Mouse (Mus musculus): Measurements from ENCODE around the gene Car6. TPM values are rescaled to one million over a fixed set of nuclear protein-coding genes. Genes with fewer than 3 reads are reported as not detected.

The Car6 gene
- polyA plus RNA-seq, 1 experiment: not detected

GRCm38 (mm10) chr4:150178131-150178530 is 23.0 kb downstream of the Car6 start:
- TF ChIP-seq CTCF (IDR thresholded peaks at IDR 0.05; ENCODE audit: borderline replicate concordance, extremely low read depth, insufficient read depth, insufficient read length) (no peak), POLR2A (IDR thresholded peaks at IDR 0.05; ENCODE audit: borderline replicate concordance, extremely low read depth, insufficient read depth, insufficient read length, poor library complexity, severe bottlenecking) (no peak)
- no peak for DNase-seq (ENCODE audit: low read depth)

- TF ChIP-seq POLR2A (IDR thresholded peaks at IDR 0.05; ENCODE audit: borderline replicate concordance, extremely low read depth, insufficient read depth, insufficient read length, poor library complexity, severe bottlenecking) (no peak), CTCF (IDR thresholded peaks at IDR 0.05; ENCODE audit: borderline replicate concordance, extremely low read depth, insufficient read depth, insufficient read length) (no peak)
- DNase-seq (ENCODE audit: low read depth): no peak
Measured at GRCm38 (mm10) chr4:150177122-150177521, 24.0 kb downstream of the Car6 start.

GRCm38 (mm10) chr4:150176535-150176934 is 24.6 kb downstream of the Car6 start:
- TF ChIP-seq CTCF (IDR thresholded peaks at IDR 0.05; ENCODE audit: borderline replicate concordance, extremely low read depth, insufficient read depth, insufficient read length): peak; percentile 97
- no peak for TF ChIP-seq POLR2A (IDR thresholded peaks at IDR 0.05; ENCODE audit: borderline replicate concordance, extremely low read depth, insufficient read depth, insufficient read length, poor library complexity, severe bottlenecking)
- peak; percentile 73 for DNase-seq (ENCODE audit: low read depth)

- TF ChIP-seq CTCF (IDR thresholded peaks at IDR 0.05; ENCODE audit: borderline replicate concordance, extremely low read depth, insufficient read depth, insufficient read length): peak; percentile 30; the same call in 1 of the 2 replicates
- TF ChIP-seq POLR2A (IDR thresholded peaks at IDR 0.05; ENCODE audit: borderline replicate concordance, extremely low read depth, insufficient read depth, insufficient read length, poor library complexity, severe bottlenecking): no peak
- DNase-seq (ENCODE audit: low read depth): no peak
Measured at GRCm38 (mm10) chr4:150174027-150174426, 27.1 kb downstream of the Car6 start.

- peak; percentile 65 for DNase-seq (ENCODE audit: low read depth)
- TF ChIP-seq POLR2A (IDR thresholded peaks at IDR 0.05; ENCODE audit: borderline replicate concordance, extremely low read depth, insufficient read depth, insufficient read length, poor library complexity, severe bottlenecking) (no peak), CTCF (IDR thresholded peaks at IDR 0.05; ENCODE audit: borderline replicate concordance, extremely low read depth, insufficient read depth, insufficient read length) (peak; percentile 55; the same call in 1 of the 2 replicates)
Measured at GRCm38 (mm10) chr4:150173281-150173680, 27.9 kb downstream of the Car6 start.

GRCm38 (mm10) chr4:150172107-150172506 is 29.0 kb downstream of the Car6 start:
- no peak for DNase-seq (ENCODE audit: low read depth)
- TF ChIP-seq CTCF (IDR thresholded peaks at IDR 0.05; ENCODE audit: borderline replicate concordance, extremely low read depth, insufficient read depth, insufficient read length) (no peak), POLR2A (IDR thresholded peaks at IDR 0.05; ENCODE audit: borderline replicate concordance, extremely low read depth, insufficient read depth, insufficient read length, poor library complexity, severe bottlenecking) (no peak)

GRCm38 (mm10) chr4:150168406-150168805 is 32.7 kb downstream of the Car6 start:
- DNase-seq (ENCODE audit: low read depth): peak; percentile 20
- TF ChIP-seq POLR2A (IDR thresholded peaks at IDR 0.05; ENCODE audit: borderline replicate concordance, extremely low read depth, insufficient read depth, insufficient read length, poor library complexity, severe bottlenecking): no peak

- no peak for DNase-seq (ENCODE audit: low read depth)
- TF ChIP-seq POLR2A (IDR thresholded peaks at IDR 0.05; ENCODE audit: borderline replicate concordance, extremely low read depth, insufficient read depth, insufficient read length, poor library complexity, severe bottlenecking): no peak
- no peak for TF ChIP-seq CTCF (IDR thresholded peaks at IDR 0.05; ENCODE audit: borderline replicate concordance, extremely low read depth, insufficient read depth, insufficient read length)
Measured at GRCm38 (mm10) chr4:150164875-150165274, 36.3 kb downstream of the Car6 start.

- TF ChIP-seq POLR2A (IDR thresholded peaks at IDR 0.05; ENCODE audit: borderline replicate concordance, extremely low read depth, insufficient read depth, insufficient read length, poor library complexity, severe bottlenecking): no peak
- TF ChIP-seq CTCF (IDR thresholded peaks at IDR 0.05; ENCODE audit: borderline replicate concordance, extremely low read depth, insufficient read depth, insufficient read length): peak; percentile 38; the same call in 1 of the 2 replicates
- DNase-seq (ENCODE audit: low read depth): no peak
Measured at GRCm38 (mm10) chr4:150162561-150163169, 38.5 kb downstream of the Car6 start.

- TF ChIP-seq CTCF (IDR thresholded peaks at IDR 0.05; ENCODE audit: borderline replicate concordance, extremely low read depth, insufficient read depth, insufficient read length) (no peak), POLR2A (IDR thresholded peaks at IDR 0.05; ENCODE audit: borderline replicate concordance, extremely low read depth, insufficient read depth, insufficient read length, poor library complexity, severe bottlenecking) (no peak)
- DNase-seq (ENCODE audit: low read depth): no peak
Measured at GRCm38 (mm10) chr4:150159458-150159857, 41.7 kb downstream of the Car6 start.

- TF ChIP-seq POLR2A (IDR thresholded peaks at IDR 0.05; ENCODE audit: borderline replicate concordance, extremely low read depth, insufficient read depth, insufficient read length, poor library complexity, severe bottlenecking) (no peak), CTCF (IDR thresholded peaks at IDR 0.05; ENCODE audit: borderline replicate concordance, extremely low read depth, insufficient read depth, insufficient read length) (no peak)
- no peak for DNase-seq (ENCODE audit: low read depth)
Measured at GRCm38 (mm10) chr4:150157348-150157882, 43.7 kb downstream of the Car6 start.

- TF ChIP-seq POLR2A (IDR thresholded peaks at IDR 0.05; ENCODE audit: borderline replicate concordance, extremely low read depth, insufficient read depth, insufficient read length, poor library complexity, severe bottlenecking) (no peak), CTCF (IDR thresholded peaks at IDR 0.05; ENCODE audit: borderline replicate concordance, extremely low read depth, insufficient read depth, insufficient read length) (no peak)
- no peak for DNase-seq (ENCODE audit: low read depth)
Measured at GRCm38 (mm10) chr4:150155731-150156130, 45.4 kb downstream of the Car6 start.
